28 mouse cellular contexts compared by ENCODE assay signal in genomic region chr10:90329781-90330180, GRCm38 (mm10).
"Had no signal": no experiment of that assay in that cellular context is flagged by ENCODE, and none has a peak within 500 bp of the region (broad histone marks: within the 10 kb centered on the region; RNA-seq: fewer than 3 reads in every experiment).

No protein-coding gene starts in this region.

- H3K27me3 ChIP-seq: embryonic facial prominence, embryonic 12.5 days; embryonic facial prominence, embryonic 13.5 days; embryonic facial prominence, embryonic 15.5 days; forebrain, embryonic 12.5 days; forebrain, embryonic 13.5 days; forebrain, embryonic 15.5 days had no signal

- DNase-seq: cerebellum, adult 8-10 months; cerebellum, adult 9-10 months; cerebellum, adult 9-11 months; cerebellum, postnatal 10 days; cerebellum, postnatal 14 days; cerebellum, postnatal 25 days; cerebellum, postnatal 36 days; embryo, embryonic 11 days; forebrain, postnatal 0 days; gastrocnemius, adult 2 months; gastrocnemius, postnatal 10 days; gastrocnemius, postnatal 14 days; gastrocnemius, postnatal 25 days; gastrocnemius, postnatal 36 days; heart, adult 11 months; heart, adult 18-20 months; heart, adult 2 months had no signal

- H3K9ac ChIP-seq: embryonic facial prominence, embryonic 12.5 days; embryonic facial prominence, embryonic 13.5 days; embryonic facial prominence, embryonic 15.5 days; forebrain, embryonic 12.5 days; forebrain, embryonic 13.5 days; forebrain, embryonic 15.5 days; forebrain, postnatal 0 days had no signal

- H3K4me3 ChIP-seq: embryonic facial prominence, embryonic 10.5 days; embryonic facial prominence, embryonic 12.5 days; embryonic facial prominence, embryonic 13.5 days; embryonic facial prominence, embryonic 15.5 days; erythroblast, embryonic 14.5 days; forebrain, embryonic 10.5 days; forebrain, embryonic 12.5 days; forebrain, embryonic 13.5 days; forebrain, embryonic 15.5 days; gastrocnemius, adult 2 months; heart, adult 2 months had no signal

- ATAC-seq: forebrain, embryonic 13.5 days; forebrain, embryonic 14.5 days; forebrain, embryonic 15.5 days; forebrain, embryonic 16.5 days; forebrain, postnatal 0 days had no signal

- H3K36me3 ChIP-seq: embryonic facial prominence, embryonic 10.5 days; embryonic facial prominence, embryonic 12.5 days; embryonic facial prominence, embryonic 13.5 days; embryonic facial prominence, embryonic 15.5 days; forebrain, embryonic 10.5 days; forebrain, embryonic 12.5 days; forebrain, embryonic 15.5 days had no signal

- H3K4me2 ChIP-seq: embryonic facial prominence, embryonic 12.5 days; embryonic facial prominence, embryonic 13.5 days; embryonic facial prominence, embryonic 15.5 days; forebrain, embryonic 12.5 days; forebrain, embryonic 13.5 days; forebrain, embryonic 15.5 days had no signal

- H3K4me1 ChIP-seq: embryonic facial prominence, embryonic 10.5 days; embryonic facial prominence, embryonic 12.5 days; embryonic facial prominence, embryonic 13.5 days; embryonic facial prominence, embryonic 15.5 days; forebrain, embryonic 10.5 days; forebrain, embryonic 12.5 days; forebrain, embryonic 13.5 days; forebrain, embryonic 15.5 days had no signal

- H3K9me3 ChIP-seq: embryonic facial prominence, embryonic 10.5 days; embryonic facial prominence, embryonic 12.5 days; embryonic facial prominence, embryonic 13.5 days; embryonic facial prominence, embryonic 15.5 days; forebrain, embryonic 10.5 days; forebrain, embryonic 12.5 days; forebrain, embryonic 13.5 days; forebrain, embryonic 15.5 days had no signal

- H3K27ac ChIP-seq: embryonic facial prominence, embryonic 10.5 days; embryonic facial prominence, embryonic 12.5 days; embryonic facial prominence, embryonic 13.5 days; embryonic facial prominence, embryonic 15.5 days; forebrain, embryonic 10.5 days; forebrain, embryonic 12.5 days; forebrain, embryonic 13.5 days; forebrain, embryonic 15.5 days; gastrocnemius, adult 2 months; heart, adult 2 months had no signal
